Mouse (Mus musculus) spleen, adult 2 months (tissue): ENCODE results near the gene Pip4p1. TPM values are rescaled to one million over a fixed set of nuclear protein-coding genes. Genes with fewer than 3 reads are reported as not detected.

Experiments
- DNase-seq, 2 experiments: peaks; one replicate each; pipeline versions ENCODE4 v3.0.0 to v3.0.0-alpha.2; 2012 to 2021; ENCODE audit warnings: low spot score in 2 of 2, low read depth in 1 of 2
- H3K27ac ChIP-seq: fragments of 200-500 bp; 2 replicates; pipeline ENCODE4 v1.5.1; 2012; ENCODE audit warnings: low read length, inconsistent platforms; ENCODE audit not compliant: insufficient read depth
- H3K27me3 ChIP-seq: fragments of 200-500 bp; 2 replicates; pipeline ENCODE4 v1.6.1; 2012; ENCODE audit warnings: mild to moderate bottlenecking, moderate library complexity, low read length, inconsistent platforms; ENCODE audit not compliant: control insufficient read depth, insufficient read depth
- H3K36me3 ChIP-seq: fragments of 200-500 bp; 2 replicates; pipeline ENCODE4 v1.6.1; 2012; ENCODE audit warnings: mild to moderate bottlenecking, low read length, inconsistent platforms; ENCODE audit not compliant: control insufficient read depth, insufficient read depth
- H3K4me1 ChIP-seq: fragments of 200-500 bp; 2 replicates; pipeline ENCODE4 v1.6.1; 2011; ENCODE audit warnings: inconsistent platforms; ENCODE audit not compliant: control insufficient read depth, insufficient read depth, insufficient read length
- H3K4me3 ChIP-seq: fragments of 200-500 bp; 2 replicates; pipeline ENCODE4 v1.5.1; 2011; ENCODE audit warnings: mild to moderate bottlenecking, inconsistent platforms; ENCODE audit not compliant: insufficient read depth, insufficient read length; ENCODE audit errors: extremely low read depth
- CTCF ChIP-seq: fragments of 200-500 bp; IDR thresholded peaks from 2 replicates; pipeline ENCODE4 v1.5.1; 2011; ENCODE audit warnings: mild to moderate bottlenecking, inconsistent platforms; ENCODE audit not compliant: insufficient read depth, insufficient read length, insufficient replicate concordance; ENCODE audit errors: extremely low read depth
- POLR2A ChIP-seq: fragments of 200-500 bp; IDR thresholded peaks from 2 replicates; pipeline ENCODE4 v1.6.1; 2011; ENCODE audit warnings: low read depth, low read length, inconsistent platforms
- WGBS: fragments of 180-500 bp; shearing (Covaris S2); methylation state at CpG from one replicate; pipeline ENCODE4 v1.1.7; 2018; 5-methylcytosine and 5-hydroxymethylcytosine counted together
- polyA plus RNA-seq: library from polyadenylated mRNA; depleted of rRNA; stranded (reverse); fragments of >200 nt; gene quantifications from 2 replicates; pipeline ENCODE4 v1.2.3, GENCODE M21; 2012; rRNA removed

The Pip4p1 gene
- polyA plus RNA-seq, 1 experiment, result 87.3 TPM

- TF ChIP-seq CTCF (no peak), POLR2A (no peak)
- 90% methylated on average over 6 of the region's 6 CpGs for WGBS
- H3K4me3 ChIP-seq, result no peak overlapping the region
- H3K4me1 ChIP-seq, result no peaks in the 10 kb centered on the region
- no peak overlapping the region for H3K27ac ChIP-seq
- no peaks in the 10 kb centered on the region for H3K27me3 ChIP-seq
- DNase-seq, result no peak
- H3K36me3 ChIP-seq, result no peaks in the 10 kb centered on the region
Observed at GRCm38 (mm10) chr14:50876236-50876950, 54.3 kb downstream of the Pip4p1 start.

Other genes starting within 250 kb of the Pip4p1 start
- not detected in 2 replicates for gene Olfr747, start 237.7 kb downstream of the Pip4p1 start, polyA plus RNA-seq
- not detected in 2 replicates for gene Olfr748, start 223.5 kb downstream of the Pip4p1 start, polyA plus RNA-seq
- not detected in 2 replicates for gene Olfr749, start 185.8 kb downstream of the Pip4p1 start, polyA plus RNA-seq
- gene Ttc5, start 145.3 kb downstream of the Pip4p1 start, polyA plus RNA-seq, result 24.3 and 28.1 TPM in 2 replicates
- gene Ccnb1ip1, start 123.1 kb downstream of the Pip4p1 start, polyA plus RNA-seq, result not detected in 2 replicates
- gene Parp2, start 123.0 kb downstream of the Pip4p1 start, polyA plus RNA-seq, result 15.6 and 17.5 TPM in 2 replicates
- gene Tep1, start 60.3 kb downstream of the Pip4p1 start, polyA plus RNA-seq, result 37.8 and 38.4 TPM in 2 replicates
- gene Klhl33, start 33.3 kb downstream of the Pip4p1 start, polyA plus RNA-seq, result 0.09 and 0.18 TPM in 2 replicates
- gene Osgep, start 6.0 kb downstream of the Pip4p1 start, polyA plus RNA-seq, result 74.2 and 145 TPM in 2 replicates
- gene Apex1, start 5.9 kb downstream of the Pip4p1 start, polyA plus RNA-seq, result 22.7 and 26.8 TPM in 2 replicates
- gene Pnp, start 226 bp upstream of the Pip4p1 start, polyA plus RNA-seq, result 21.4 and 27.0 TPM in 2 replicates
- 26.2 and 28.4 TPM in 2 replicates for gene Gm49342, start 13.7 kb upstream of the Pip4p1 start, polyA plus RNA-seq
- 2.7 and 3.1 TPM in 2 replicates for gene Pnp2, start 25.1 kb upstream of the Pip4p1 start, polyA plus RNA-seq
- not detected in 2 replicates for gene Rnase10, start 76.9 kb upstream of the Pip4p1 start, polyA plus RNA-seq
- not detected in 2 replicates for gene Rnase9, start 111.0 kb upstream of the Pip4p1 start, polyA plus RNA-seq
- not detected in 2 replicates for gene Rnase11, start 119.3 kb upstream of the Pip4p1 start, polyA plus RNA-seq
- 0.68 and 1.1 TPM in 2 replicates for gene Rnase12, start 126.8 kb upstream of the Pip4p1 start, polyA plus RNA-seq
- gene Olfr750, start 143.6 kb upstream of the Pip4p1 start, polyA plus RNA-seq, result not detected in 2 replicates
- gene Rnase4, start 160.2 kb upstream of the Pip4p1 start, polyA plus RNA-seq, result 18.2 TPM in 2 replicates
- 2.8 and 3.5 TPM in 2 replicates for gene Ang, start 160.3 kb upstream of the Pip4p1 start, polyA plus RNA-seq
- not detected in 2 replicates for gene Eddm3b, start 183.6 kb upstream of the Pip4p1 start, polyA plus RNA-seq
- 90.3 and 109 TPM in 2 replicates for gene Rnase6, start 193.1 kb upstream of the Pip4p1 start, polyA plus RNA-seq
- 1,669 and 1,717 TPM in 2 replicates for gene Rnase1, start 215.9 kb upstream of the Pip4p1 start, polyA plus RNA-seq
- not detected in 2 replicates for gene Rnase2b, start 231.4 kb upstream of the Pip4p1 start, polyA plus RNA-seq